Mouse (Mus musculus): ENCODE results near the gene Trpm5.

DNA sequence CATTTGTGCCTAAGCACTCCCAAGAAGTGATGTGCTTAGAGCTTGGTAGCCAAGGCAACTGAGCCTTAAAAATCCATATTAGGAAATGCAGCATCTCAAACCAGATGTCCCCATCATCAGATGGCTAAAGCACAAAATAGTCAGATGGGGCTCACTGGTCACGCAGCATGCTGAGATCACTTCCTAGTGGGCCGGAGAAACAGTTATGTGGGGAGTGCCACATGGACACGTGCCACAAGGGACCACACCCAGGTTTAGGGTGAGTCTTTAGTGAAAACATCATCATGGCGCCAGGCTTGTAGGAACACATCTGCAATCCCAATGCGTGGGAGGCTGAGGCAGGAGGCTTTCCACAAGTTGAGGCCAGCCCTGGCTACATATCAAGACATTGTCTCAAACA, 22.1 kb upstream of the Trpm5 start:
- TF ChIP-seq POLR2A (IDR thresholded peaks at IDR 0.05; ENCODE audit: control insufficient read depth in 1 of 2, insufficient read depth in 1 of 2, low read depth in 1 of 2, low read length in 2 of 2, poor library complexity in 1 of 2) (no peak), EP300 (IDR thresholded peaks at IDR 0.05; ENCODE audit: low read depth in 1 of 2, low read length in 2 of 2) (no peak), SIN3A (IDR thresholded peaks at IDR 0.05; ENCODE audit: low read length) (no peak), MAZ (IDR thresholded peaks at IDR 0.05; ENCODE audit: low read depth, low read length) (no peak), GABPA (IDR thresholded peaks at IDR 0.05; ENCODE audit: low read depth, low read length) (no peak), ELF1 (IDR thresholded peaks at IDR 0.05; ENCODE audit: low read depth, low read length) (no peak), MAX (IDR thresholded peaks at IDR 0.05; ENCODE audit: low read length) (no peak), CTCF (IDR thresholded peaks at IDR 0.05 in 2 of 3, conservative IDR thresholded peaks at IDR 0.05 in 1 of 3; ENCODE audit: control insufficient read depth in 1 of 3, insufficient read depth in 1 of 3, low read depth in 2 of 3, low read length in 3 of 3, poor library complexity in 1 of 3, severe bottlenecking in 1 of 3) (no peak), NELFE (IDR thresholded peaks at IDR 0.05; ENCODE audit: low read depth, low read length) (no peak), GATA1 (IDR thresholded peaks at IDR 0.05; ENCODE audit: low read depth, low read length) (no peak), KAT2A (conservative IDR thresholded peaks at IDR 0.05; ENCODE audit: low read depth, low read length) (no peak)

All from MEL (cell line).